Mouse (Mus musculus): Measurements from ENCODE around the gene Btbd8. TPM values are rescaled to one million over a fixed set of nuclear protein-coding genes. Genes with fewer than 3 reads are reported as not detected.

The Btbd8 gene
- total RNA-seq, 4 experiments from 2014 or later: 5.1 to 11.5 (median 8.9) TPM

DNA sequence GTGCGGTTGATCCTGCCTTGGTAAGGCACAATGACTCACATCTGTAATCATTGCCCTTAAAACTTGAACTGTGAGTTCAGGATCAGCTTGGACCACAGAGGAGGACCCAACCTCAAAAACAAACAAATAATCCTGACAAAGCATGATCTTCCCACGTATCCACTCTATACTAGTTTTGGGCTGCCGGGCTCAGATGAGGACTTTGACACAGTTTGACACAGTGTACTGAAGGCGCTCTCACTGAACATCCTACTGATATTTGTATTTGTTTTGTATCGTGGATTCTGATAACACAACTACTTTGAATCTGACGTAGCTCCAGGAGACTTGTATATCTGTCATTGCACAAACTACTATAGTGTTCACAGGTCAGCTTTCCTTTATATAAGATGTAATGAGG is 83.6 kb downstream of the Btbd8 start:
- DNase-seq: no peak

DNA sequence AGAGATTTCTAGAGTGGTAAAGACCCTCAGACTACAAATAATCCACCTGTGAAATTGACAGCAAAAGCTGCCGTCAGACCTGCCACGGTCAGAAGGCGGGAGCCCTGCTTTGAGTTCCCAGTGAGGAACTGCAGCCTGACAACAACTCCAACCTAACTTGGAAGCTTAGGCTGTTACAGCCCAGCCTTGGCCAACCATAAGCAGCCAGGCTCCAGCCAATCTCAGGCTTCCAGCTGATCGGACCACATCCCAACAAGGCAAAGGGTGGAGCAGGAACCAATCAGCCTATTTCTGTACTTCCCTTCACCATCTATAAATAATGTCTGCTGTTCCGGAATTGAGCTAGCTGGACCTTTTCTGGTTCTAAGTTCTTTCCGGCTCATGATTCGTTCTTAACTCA is 84.1 kb downstream of the Btbd8 start:
- no peak for DNase-seq

- DNase-seq: no peak
Measured at GRCm38 (mm10) chr5:107524281-107524680, 86.5 kb downstream of the Btbd8 start.

- no peak for DNase-seq
Measured at GRCm38 (mm10) chr5:107528856-107529255, 91.1 kb downstream of the Btbd8 start.

GRCm38 (mm10) chr5:107533590-107533989 is 95.8 kb downstream of the Btbd8 start:
- no peak for DNase-seq

- no peak for DNase-seq
Measured at GRCm38 (mm10) chr5:107534581-107534980, 96.8 kb downstream of the Btbd8 start, which contains the start of gene 1700028K03Rik. TSS of gene 1700028K03Rik (plus strand) at chr5:107534709.

DNA sequence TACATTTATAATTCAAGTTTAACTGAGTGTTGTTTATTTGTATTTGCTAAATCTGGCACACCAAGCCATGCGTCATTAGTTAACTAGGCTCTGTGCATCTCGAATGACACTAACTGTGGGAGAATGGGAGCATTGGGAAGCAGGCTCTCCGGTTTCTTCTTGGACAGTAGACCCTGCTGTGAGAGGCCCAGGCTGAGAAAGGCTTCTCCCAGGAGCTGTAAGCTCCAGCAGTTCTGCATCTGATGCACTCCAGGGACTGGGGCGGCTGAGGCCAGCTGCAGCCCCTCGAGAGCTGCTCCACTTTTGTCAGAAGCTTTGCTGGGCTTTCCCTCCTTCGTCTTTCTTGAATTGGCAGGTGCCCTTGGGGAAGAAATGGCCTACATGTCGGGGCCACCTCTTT is 103.9 kb downstream of the Btbd8 start:
- no peak for DNase-seq

- DNase-seq: no peak
Measured at GRCm38 (mm10) chr5:107545927-107546326, 108.1 kb downstream of the Btbd8 start.

DNA sequence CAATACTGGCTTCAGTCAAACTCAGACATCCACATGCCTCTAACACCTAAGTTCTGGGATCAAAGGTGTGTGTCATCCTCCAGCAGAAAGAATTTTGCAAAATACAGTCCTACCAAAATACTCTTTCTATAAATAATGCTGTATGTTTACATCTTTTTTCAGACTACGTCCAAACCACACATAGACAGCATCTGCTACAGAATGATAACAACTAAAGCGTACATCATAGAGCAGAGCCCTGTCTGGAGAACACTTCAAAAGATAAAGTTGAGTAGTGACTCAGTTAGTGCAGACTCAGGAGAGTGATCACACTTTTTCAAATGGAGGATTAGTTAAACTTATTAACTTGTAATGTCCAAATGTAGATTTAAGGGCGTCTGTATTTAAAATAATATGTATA is 110.2 kb downstream of the Btbd8 start:
- no peak for DNase-seq

DNA sequence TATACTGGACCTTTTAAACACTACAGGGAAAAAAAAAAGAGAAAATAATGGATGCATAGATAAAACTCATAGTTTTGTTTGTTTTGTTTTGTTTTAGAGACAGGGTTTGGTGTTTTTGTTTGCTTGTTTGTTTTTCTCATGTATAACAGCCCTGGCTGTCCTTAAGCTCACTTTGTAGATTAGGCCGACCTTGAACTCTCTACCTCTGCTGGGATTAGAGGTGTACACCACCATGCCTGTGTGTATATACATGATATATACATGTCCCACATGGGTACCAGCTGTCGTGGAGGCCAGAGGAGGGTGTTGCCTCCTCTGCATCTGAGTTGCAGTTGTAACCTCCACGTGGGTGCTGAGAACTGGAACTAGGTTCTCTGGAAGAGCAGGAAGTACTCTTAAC is 110.6 kb downstream of the Btbd8 start:
- no peak for DNase-seq

GRCm38 (mm10) chr5:107554336-107554735 is 116.5 kb downstream of the Btbd8 start:
- DNase-seq: no peak

DNA sequence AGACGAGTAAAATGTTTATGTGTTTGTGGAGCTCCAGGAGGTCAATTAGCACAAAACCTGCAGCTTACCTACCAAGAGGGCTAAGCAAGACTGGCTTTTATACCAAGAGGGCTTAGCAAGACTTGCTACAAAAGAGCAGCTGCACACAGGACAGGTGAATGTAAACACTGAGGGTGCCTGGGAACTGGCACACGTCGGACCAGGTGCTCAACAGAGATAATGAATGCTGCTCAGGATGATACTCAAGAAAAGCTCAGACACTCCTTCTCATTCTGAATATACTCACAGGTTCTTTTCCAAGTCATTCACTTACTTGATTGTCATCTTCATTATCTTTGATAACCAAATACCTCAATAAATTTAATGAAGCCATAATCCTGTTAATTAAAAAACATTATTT is 119.2 kb downstream of the Btbd8 start:
- DNase-seq: no peak

Other genes starting within 250 kb of the Btbd8 start
- gene Tgfbr3, start 148.4 kb upstream of the Btbd8 start, total RNA-seq (2022): 100 to 1,000 TPM; 217 to 303 (median 276) TPM
- gene Brdt, start 106.8 kb upstream of the Btbd8 start, total RNA-seq (2022): 1 to 10 TPM; 3.3 to 5.2 (median 4.0) TPM
- 1 to 10 TPM; 1.4 to 3.1 (median 2.1) TPM for gene Ephx4, start 35.3 kb upstream of the Btbd8 start, total RNA-seq (2022)
- not detected for gene Lpcat2b, start 6.4 kb upstream of the Btbd8 start, total RNA-seq (2022)
- gene Gm42669, start 69.6 kb downstream of the Btbd8 start, total RNA-seq (2022): under 1 TPM in 2 of 4 experiments, not detected in 2; 0.12 to 0.19 TPM
- gene 1700028K03Rik, start 96.7 kb downstream of the Btbd8 start, total RNA-seq (2022): under 1 TPM in 2 of 4 experiments, not detected in 2; 0.14 to 0.30 TPM
- 10 to 100 TPM; 17.8 to 21.2 (median 19.9) TPM for gene Rpap2, start 159.4 kb downstream of the Btbd8 start, total RNA-seq (2022)
- 10 to 100 TPM in 3 of 4 experiments, 1 to 10 TPM in 1; 8.0 to 16.3 (median 11.5) TPM for gene Glmn, start 159.9 kb downstream of the Btbd8 start, total RNA-seq (2022)

Measured in adrenal gland, adult 8-10 months (tissue).